Mouse (Mus musculus) brain, embryonic 18.5 days (tissue): Measurements from ENCODE around the gene Itpkb.

Source experiments
- DNase-seq: peaks from one replicate; pipeline ENCODE4 v3.0.0-alpha.2; 2012; ENCODE audit warnings: low read depth, low spot score

Itpkb gene

DNA sequence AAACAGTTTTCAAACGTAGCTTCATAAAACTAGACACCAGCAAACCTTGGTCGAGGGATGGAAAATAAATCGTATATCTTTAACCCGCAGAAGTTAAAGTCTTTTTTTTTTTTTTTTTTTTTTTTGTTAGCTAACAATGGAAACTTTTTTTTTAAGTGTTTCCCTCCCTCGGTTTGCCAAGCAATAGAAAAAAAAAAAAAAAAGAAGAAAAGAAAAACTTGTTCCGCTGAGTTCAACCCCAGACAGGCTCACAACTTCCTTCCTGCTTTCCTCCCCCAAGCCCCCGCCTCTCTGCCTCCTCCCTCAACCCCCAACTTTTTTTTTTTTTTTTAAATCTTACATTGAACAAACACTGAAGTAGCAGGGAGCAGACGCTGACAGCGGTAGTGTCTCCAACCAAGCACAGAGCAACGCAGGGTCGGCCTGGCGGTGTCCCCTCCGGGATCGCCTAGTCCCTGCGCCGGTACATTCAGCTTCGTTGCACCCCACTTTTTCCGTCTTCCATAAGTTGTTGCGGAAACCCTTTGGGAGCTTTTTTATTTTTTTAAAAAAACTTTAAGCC, at the start of gene Itpkb:
Gene Itpkb (plus strand): TSS at position 341 of the 562 bp plus-strand sequence.
- no peak for DNase-seq

DNA sequence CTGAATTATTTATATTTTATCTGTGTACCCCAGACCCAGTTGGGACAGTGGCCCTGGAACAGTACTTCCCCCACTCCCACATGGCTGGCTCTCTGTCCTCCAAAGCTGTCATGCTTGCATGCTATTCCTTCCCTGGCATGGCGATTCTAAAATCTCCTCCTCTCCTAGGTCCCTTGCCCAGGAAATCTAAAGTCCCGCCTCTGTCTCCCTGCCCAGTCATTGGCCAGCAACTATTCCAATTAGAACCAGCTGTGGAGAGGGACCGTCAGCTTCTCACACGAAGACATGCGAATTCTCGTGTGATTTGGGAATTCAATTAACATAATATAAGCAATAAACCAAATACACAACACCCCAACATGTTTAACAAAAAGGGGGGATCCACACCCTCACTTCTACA, 47.7 kb upstream of the Itpkb start:
- DNase-seq, result no peak

- no peak for DNase-seq
Observed at GRCm38 (mm10) chr1:180283813-180284768, 46.2 kb upstream of the Itpkb start.

DNA sequence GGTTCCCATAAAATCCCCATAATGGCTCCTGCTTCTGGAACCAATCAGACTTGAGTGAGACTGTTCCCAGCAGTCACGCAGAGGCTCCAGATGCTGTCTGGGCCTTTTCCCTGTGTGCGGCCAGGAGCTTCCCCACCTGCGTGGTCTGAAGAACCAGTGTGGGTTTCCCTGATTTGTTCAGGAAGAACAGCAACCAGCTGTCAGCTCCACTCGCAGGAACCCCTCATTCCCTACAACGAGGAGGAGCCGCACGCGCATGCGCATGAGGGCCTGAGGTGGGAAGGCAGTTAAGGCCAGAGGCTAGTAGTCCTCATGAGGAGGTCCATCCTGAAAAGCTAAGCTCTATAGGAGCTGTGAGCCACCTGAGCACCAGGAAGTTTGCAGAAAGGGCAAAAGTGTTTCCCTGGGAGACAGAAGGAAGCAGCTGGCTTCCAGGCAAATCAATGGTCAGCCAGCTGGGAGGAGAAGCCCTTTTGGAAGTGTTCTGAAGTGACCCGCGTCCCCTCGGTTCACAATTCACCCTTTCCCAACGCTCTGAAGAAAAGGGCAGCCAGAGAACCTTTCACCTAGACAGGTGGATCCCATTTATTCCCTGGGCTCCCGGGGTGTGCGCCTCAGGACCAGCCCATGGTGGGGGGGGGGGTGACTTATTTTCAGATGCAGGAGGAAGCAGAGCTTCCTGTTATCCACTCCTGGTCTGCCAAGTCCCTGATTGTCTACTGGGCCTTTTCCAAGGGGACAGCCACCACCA, 44.0 kb upstream of the Itpkb start:
- DNase-seq, result no peak

GRCm38 (mm10) chr1:180288227-180288626, 42.1 kb upstream of the Itpkb start:
- no peak for DNase-seq

- no peak for DNase-seq
Observed at GRCm38 (mm10) chr1:180288872-180289468, 41.3 kb upstream of the Itpkb start.

- DNase-seq, result no peak
Observed at GRCm38 (mm10) chr1:180289788-180290187, 40.5 kb upstream of the Itpkb start.

GRCm38 (mm10) chr1:180290358-180290757, 39.9 kb upstream of the Itpkb start:
- no peak for DNase-seq

- no peak for DNase-seq
Observed at GRCm38 (mm10) chr1:180296088-180296487, 34.2 kb upstream of the Itpkb start.

DNA sequence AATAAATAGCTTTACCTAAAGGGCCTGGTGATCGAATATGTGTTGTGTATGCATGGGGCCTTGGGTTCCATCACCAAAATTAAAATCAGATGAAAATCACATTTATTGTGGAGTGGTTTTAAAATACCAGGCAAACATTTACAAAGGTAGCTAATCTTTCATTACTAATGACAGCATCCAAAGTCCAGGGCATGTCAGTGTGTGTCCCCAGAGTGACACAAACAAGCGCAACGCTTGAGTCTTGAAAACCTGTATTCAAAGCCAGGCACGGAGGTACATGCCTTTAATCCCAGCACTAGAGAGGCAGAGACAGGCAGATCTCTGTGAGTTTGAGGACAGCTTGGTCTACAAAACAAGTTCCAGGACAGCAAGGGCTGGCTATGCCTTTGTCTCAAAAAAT, 30.6 kb upstream of the Itpkb start:
- DNase-seq, result no peak

DNA sequence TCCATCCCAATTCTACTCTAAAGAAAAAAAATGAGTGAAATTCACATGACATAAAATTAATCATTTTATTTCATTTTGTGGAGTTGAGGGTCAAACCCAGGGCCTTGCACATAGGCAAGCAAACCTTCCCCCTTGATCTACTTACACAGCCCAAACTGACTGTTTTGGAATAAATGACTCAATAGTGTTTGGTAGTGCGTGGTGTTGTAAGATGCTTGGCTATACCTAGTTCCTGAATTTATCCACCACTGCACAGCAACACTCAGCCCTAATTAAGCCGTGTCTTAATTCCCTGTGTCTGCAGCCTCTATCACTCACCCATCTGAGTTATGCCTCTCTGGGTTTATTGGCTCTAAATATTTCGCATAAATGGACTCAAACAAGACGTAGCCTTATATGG, 30.0 kb upstream of the Itpkb start:
- DNase-seq, result no peak

DNA sequence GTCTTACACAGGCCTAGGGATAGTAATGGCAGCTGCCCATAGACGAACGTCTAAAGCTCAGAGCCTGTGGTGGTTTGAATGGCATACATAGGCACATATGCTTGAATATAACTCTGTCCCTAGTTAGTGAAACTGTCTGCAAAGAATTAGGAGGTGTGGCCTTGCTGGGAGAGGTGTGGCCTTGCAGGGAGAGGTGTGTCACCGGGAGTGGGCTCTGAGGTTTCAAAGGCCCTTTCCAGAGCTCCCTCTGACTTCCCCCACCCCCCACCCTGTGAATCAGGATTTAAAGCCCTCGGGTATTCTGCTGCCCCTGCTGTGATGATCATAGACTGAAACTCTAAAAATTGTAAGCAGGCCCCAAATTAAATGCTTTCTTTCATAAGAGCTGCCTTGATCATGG, 29.3 kb upstream of the Itpkb start:
- DNase-seq, result no peak

- no peak for DNase-seq
Observed at GRCm38 (mm10) chr1:180302253-180303120, 27.8 kb upstream of the Itpkb start.

DNA sequence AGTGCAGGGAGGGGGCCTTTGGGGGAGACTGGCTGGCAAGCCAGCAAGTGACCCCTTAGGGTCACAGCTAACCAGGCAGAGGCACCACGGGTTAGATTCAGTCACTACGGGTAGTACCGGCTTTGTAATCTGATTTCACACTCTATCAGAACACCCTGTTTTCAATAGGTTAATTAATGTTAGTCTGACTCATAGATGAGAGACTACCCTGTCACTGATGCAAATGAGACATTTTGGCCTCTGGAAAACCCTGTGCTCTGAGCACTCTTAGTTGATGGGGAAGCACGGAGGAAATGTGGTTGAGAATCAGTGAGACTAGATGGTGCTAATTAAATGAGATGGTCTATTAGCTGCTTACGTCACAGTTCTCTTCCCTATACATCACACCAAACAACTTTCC, 26.7 kb upstream of the Itpkb start:
- no peak for DNase-seq

GRCm38 (mm10) chr1:180306889-180307288, 23.4 kb upstream of the Itpkb start:
- no peak for DNase-seq

GRCm38 (mm10) chr1:180307661-180308060, 22.6 kb upstream of the Itpkb start:
- no peak for DNase-seq

- no peak for DNase-seq
Observed at GRCm38 (mm10) chr1:180308897-180309296, 21.4 kb upstream of the Itpkb start.

- DNase-seq, result no peak
Observed at GRCm38 (mm10) chr1:180312286-180312685, 18.0 kb upstream of the Itpkb start.

DNA sequence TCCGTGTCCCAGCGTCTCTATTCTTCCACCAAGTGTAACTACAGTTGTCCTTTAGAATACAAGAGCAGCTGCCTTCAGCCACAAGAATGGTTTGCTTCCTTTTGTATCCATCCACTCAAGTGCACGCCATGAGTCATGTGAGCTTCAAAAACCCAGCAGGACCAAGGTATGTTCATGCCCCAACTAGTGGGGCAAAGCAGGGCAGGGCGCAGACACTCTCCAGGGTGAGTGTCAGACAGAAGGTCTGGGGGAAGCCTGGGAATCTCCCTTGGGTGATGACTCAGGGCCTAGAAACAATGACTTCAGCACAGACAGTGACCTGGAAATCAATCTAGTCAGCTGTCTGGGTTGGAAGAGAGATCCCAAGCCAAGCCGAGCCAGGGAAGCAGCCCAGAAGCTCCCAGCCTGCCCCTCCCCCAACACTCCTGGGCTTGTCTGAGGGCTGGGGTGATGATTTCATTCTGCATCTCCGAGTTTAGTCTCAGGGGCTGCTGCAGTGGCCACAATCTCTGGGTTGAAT, 17.4 kb upstream of the Itpkb start:
- no peak for DNase-seq

DNA sequence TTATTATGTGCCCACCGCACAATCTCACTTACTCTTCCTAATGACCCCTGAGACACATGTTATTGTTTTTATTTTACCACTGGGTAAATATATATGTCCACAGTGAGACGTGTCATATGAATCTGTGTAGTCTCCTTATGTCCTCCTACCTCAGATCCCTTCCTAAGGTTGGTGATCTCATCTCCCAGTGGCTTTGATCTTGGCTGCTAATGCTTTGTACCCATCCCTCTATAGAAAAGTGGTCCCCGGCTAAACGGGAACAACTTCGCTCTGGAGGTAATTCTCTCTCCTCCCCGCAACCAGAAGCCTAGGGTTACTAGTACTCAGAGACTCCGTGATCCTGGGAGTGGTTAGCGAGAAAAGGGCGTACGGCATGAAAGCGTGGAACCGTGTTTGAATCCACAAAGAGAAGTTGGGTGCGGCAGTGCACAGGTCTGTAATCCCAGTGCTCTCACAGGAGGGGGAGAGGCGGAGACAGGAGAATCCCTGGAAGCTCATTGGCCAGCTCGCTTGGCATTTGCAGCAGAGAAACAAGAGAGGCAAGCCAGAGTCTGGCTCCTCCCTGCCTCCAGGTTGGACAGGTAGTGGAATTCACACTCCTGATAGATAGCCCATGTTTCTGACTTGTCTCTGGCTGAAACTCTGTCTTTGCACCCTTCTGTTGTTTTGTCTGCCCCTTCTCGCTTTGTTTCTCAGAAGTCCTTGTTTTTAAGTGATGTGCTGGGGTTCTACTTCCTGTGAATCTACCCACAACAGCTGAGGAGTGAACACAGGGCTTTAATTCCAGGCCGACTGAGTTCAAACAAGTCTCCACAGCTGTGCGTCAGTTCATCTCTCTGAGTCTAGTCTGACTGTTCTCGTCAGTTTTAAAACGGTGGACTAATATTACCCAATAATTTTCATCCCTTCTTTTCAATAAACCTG, 16.5 kb upstream of the Itpkb start:
- DNase-seq, result peak; percentile 50
